Mouse (Mus musculus) neural tube, embryonic 11.5 days (tissue): Measurements from ENCODE around the gene Acap2. TPM values are rescaled to one million over a fixed set of nuclear protein-coding genes. Genes with fewer than 3 reads are reported as not detected.
A peak's percentile ranks its signal among the peaks of the same experiment; 100 is the strongest.

Experiments
- ATAC-seq: fragments of 200-750 bp; cut with Nextera tagmentation; 2 replicates; pipeline ENCODE4 v1.8.0; 2017; ENCODE audit warnings: moderate number of reproducible peaks, mild to moderate bottlenecking, moderate TSS enrichment, moderate library complexity; ENCODE audit not compliant: insufficient read depth, low FRiP score, low TSS enrichment
- DNase-seq: peaks from one replicate; pipeline ENCODE4 v3.0.0-alpha.2; 2015; ENCODE audit warnings: low spot score
- H3K27ac ChIP-seq: fragments of 300-500 bp; sonication (generic); 2 replicates; pipeline ENCODE4 v1.5.1; 2014; ENCODE audit warnings: low read depth, mild to moderate bottlenecking, low read length
- H3K27me3 ChIP-seq: fragments of 300-500 bp; sonication (generic); 2 replicates; pipeline ENCODE4 v1.6.1; 2014; ENCODE audit warnings: mild to moderate bottlenecking, low read length, mixed read lengths; ENCODE audit not compliant: control insufficient read depth, insufficient read depth
- H3K36me3 ChIP-seq: fragments of 300-500 bp; sonication (generic); 2 replicates; pipeline ENCODE4 v1.6.1; 2014; ENCODE audit warnings: mild to moderate bottlenecking, low read length, moderate library complexity, mixed read lengths; ENCODE audit not compliant: control insufficient read depth, insufficient read depth
- H3K4me1 ChIP-seq: fragments of 300-500 bp; sonication (generic); 2 replicates; pipeline ENCODE4 v1.6.1; 2014; ENCODE audit warnings: low read length, mixed read lengths; ENCODE audit not compliant: control insufficient read depth, insufficient read depth
- H3K4me2 ChIP-seq: fragments of 300-500 bp; sonication (generic); 2 replicates; pipeline ENCODE4 v1.6.1; 2014; ENCODE audit warnings: low read depth, mild to moderate bottlenecking, moderate library complexity
- H3K4me3 ChIP-seq: fragments of 300-500 bp; sonication (generic); 2 replicates; pipeline ENCODE4 v1.5.1; 2014; ENCODE audit warnings: low read depth, low read length
- H3K9ac ChIP-seq: fragments of 300-500 bp; sonication (generic); 2 replicates; pipeline ENCODE4 v1.6.1; 2014; ENCODE audit warnings: mild to moderate bottlenecking, low read length
- H3K9me3 ChIP-seq: fragments of 300-500 bp; sonication (generic); 2 replicates; pipeline ENCODE4 v1.6.1; 2016; ENCODE audit warnings: low read length; ENCODE audit not compliant: control insufficient read depth
- WGBS: fragments of 180-500 bp; shearing (Covaris S2); extraction: QIAGEN DNeasy Blood & Tissue Kit; methylation state at CpG from one replicate; pipeline ENCODE4 v1.1.7; 2014; 5-methylcytosine and 5-hydroxymethylcytosine counted together
- polyA plus RNA-seq: library from polyadenylated mRNA; unstranded; fragments of >200 nt; fragmentation: Nextera tagmentation; extraction: Ambion mirVana; gene quantifications from 2 replicates; pipeline ENCODE4 v1.2.1, GENCODE M21; 2014

The Acap2 gene
- polyA plus RNA-seq, 1 experiment from 2014 or later = 22.1 TPM

DNA sequence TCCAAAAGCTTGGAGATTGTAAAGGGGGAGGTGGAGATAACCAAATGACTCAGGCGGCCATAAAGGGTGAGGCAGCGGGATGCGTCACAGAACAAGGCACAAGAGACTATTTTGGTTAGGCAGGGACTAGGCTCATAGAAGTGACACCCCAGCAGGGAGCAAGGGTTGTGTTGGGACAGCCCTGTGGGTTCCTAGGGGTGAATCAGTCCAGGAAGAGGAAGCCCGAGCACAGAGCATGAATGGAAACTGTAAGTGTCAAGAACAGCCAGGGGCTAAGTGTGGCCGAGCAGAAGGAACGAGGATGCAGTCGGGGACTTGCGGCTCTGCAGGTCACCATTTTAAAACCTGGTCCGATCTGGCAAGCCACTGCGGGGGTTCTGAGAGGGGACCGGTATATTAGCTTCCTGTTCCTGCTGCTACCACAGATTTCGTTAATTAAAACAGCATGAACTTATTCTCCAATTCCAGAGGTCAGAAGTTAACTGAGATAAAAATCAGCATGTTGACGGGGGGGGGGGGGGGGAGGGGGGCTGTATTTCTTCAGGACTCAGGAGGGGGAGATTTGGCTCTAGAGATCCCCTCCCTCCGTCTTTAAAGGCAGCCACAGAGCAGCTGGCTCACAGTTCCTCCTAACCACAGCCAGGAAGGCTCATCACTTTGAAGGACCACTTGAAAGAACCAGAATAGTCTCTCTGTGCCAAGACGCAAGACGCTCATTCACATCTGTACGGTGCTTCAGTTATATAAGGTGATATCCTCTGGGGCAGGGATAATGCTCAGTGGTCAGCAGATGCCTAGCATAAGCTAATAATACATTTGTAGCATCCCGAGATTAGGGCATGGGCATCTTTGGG, 34.6 kb upstream of the Acap2 start:
- Histone ChIP-seq H3K27ac (no peak overlapping the region), H3K9ac (no peak overlapping the region), H3K36me3 (no peaks in the 10 kb centered on the region), H3K4me3 (no peak overlapping the region), H3K4me2 (0 out of 2 replicates have a peak overlapping the region, but pooled peaks have one; percentile 6), H3K27me3 (no peaks in the 10 kb centered on the region), H3K9me3 (no peaks in the 10 kb centered on the region), H3K4me1 (0 out of 2 replicates have a peak, but pooled peaks cover 5% of the 10 kb centered on the region)
- ATAC-seq (no peak), DNase-seq (no peak)
- WGBS = 21% methylated on average over 18 of the region's 18 CpGs

DNA sequence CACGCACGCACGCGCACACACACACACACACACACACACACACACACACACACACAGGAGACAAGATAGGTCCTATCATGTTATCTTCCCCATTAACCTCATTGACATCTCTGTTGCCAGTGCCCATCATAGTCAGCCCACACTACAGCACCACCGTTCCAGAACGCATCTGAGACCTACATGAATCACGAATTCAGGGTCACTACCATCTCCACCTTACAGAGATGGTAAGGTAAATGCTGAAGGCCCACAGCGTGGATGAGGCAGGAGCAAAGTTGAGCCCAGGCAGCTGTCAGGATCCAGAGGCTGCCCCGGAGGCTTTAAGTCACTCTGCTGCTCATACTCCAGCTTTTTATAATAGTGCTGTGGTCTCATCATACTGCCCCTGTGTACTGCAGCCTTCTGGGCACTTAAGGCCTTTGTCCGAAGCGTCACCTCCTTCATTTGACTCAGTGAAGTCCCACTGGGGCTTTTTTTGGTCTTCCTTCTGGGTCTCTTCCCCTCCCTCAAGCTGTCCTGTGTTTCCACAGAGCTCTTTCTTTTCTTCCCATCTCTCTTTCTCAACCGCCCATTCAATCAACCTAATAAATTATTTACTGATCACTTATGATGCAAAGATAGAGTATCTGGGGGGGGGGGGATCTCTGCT, 33.9 kb upstream of the Acap2 start:
- no peak overlapping the region for H3K4me3 ChIP-seq
- ATAC-seq (no peak), DNase-seq (no peak)
- H3K36me3 ChIP-seq = no peaks in the 10 kb centered on the region
- H3K4me2 ChIP-seq = no peak overlapping the region
- H3K9me3 ChIP-seq = no peaks in the 10 kb centered on the region
- 0 out of 2 replicates have a peak, but pooled peaks cover 5% of the 10 kb centered on the region for H3K4me1 ChIP-seq
- H3K27ac ChIP-seq = 0 out of 2 replicates have a peak overlapping the region, but pooled peaks have one; percentile 27
- 71% methylated on average over 12 of the region's 12 CpGs for WGBS
- H3K27me3 ChIP-seq = no peaks in the 10 kb centered on the region
- H3K9ac ChIP-seq = no peak overlapping the region

DNA sequence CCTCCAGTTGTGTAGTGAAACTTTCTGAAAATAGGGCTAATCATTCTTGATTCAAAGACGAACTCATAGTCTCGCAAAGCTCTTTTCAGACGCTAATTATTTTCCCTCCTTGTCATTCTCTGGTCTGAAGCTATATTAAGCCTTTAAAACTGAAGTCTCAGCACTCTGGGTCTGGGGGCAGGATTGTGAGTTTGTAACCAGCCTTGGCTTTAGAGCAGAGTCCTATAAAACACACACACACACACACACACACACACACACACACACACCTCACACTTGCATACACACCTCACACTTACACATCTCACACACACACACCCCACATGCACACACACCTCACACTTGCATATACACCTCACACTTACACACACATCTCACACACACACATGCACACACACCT, 33.3 kb upstream of the Acap2 start:
- H3K36me3 ChIP-seq = no peaks in the 10 kb centered on the region
- ATAC-seq = no peak
- 52% methylated on average over 3 of the region's 3 CpGs for WGBS

DNA sequence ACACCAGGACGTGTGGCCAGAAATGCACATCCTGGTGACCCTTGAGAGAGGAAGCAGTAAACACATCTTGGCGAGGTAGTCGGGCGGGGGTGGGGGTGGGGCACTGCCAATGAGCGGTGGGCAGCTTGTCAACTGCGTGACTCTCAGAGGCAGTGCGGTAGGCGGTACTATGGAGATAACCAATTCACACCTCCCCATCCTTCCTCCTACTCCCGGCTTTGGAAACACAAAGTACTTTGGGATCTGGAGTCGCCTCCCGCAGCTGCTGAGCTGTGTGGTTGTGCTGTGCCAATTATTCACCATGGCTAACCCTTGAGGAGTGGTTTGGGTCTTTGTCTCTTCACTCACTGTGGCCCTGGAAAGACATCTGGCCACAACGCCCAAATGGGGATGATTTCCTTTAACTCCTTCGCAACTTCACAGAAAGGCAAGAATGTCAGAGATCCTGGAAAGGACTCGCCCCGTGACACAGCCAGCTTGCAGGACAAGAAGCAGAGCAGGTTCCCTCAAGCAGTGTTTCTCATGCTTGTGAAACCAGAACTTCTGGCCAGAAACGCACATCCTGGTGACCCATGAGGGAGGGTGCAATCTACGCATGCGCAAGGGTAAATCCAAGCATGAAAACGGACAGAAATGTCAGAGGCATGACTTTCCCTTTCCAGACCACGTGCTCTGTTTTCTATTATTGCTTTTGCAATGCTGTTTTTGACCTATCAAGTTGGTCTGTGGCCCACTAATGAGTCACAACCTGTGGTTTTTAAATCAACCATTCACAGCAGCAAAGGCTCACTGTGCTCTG, 32.7 kb upstream of the Acap2 start:
- Histone ChIP-seq H3K36me3 (no peaks in the 10 kb centered on the region), H3K4me2 (peak overlapping the region; percentile 24), H3K27me3 (no peaks in the 10 kb centered on the region), H3K9me3 (no peaks in the 10 kb centered on the region), H3K4me3 (no peak overlapping the region), H3K9ac (no peak overlapping the region), H3K4me1 (0 out of 2 replicates have a peak, but pooled peaks cover 5% of the 10 kb centered on the region), H3K27ac (no peak overlapping the region)
- no peak for DNase-seq
- 19% methylated on average over 20 of the region's 20 CpGs for WGBS
- ATAC-seq = no peak

More for the DNA sequence above, 33.3 kb upstream of the Acap2 start:
- Histone ChIP-seq H3K9ac (no peak overlapping the region), H3K27me3 (no peaks in the 10 kb centered on the region), H3K4me1 (0 out of 2 replicates have a peak, but pooled peaks cover 5% of the 10 kb centered on the region), H3K4me2 (no peak overlapping the region), H3K9me3 (no peaks in the 10 kb centered on the region), H3K27ac (no peak overlapping the region), H3K4me3 (no peak overlapping the region)
- no peak for DNase-seq

GRCm38 (mm10) chr16:31233167-31233498, 32.1 kb upstream of the Acap2 start:
- Histone ChIP-seq H3K9ac (no peak overlapping the region), H3K4me1 (0 out of 2 replicates have a peak, but pooled peaks cover 5% of the 10 kb centered on the region), H3K9me3 (no peaks in the 10 kb centered on the region), H3K27me3 (no peaks in the 10 kb centered on the region), H3K4me3 (no peak overlapping the region), H3K36me3 (no peaks in the 10 kb centered on the region), H3K4me2 (peak overlapping the region; percentile 24), H3K27ac (no peak overlapping the region)
- DNase-seq (no peak), ATAC-seq (no peak)
- 38% methylated on average over 4 of the region's 4 CpGs for WGBS

DNA sequence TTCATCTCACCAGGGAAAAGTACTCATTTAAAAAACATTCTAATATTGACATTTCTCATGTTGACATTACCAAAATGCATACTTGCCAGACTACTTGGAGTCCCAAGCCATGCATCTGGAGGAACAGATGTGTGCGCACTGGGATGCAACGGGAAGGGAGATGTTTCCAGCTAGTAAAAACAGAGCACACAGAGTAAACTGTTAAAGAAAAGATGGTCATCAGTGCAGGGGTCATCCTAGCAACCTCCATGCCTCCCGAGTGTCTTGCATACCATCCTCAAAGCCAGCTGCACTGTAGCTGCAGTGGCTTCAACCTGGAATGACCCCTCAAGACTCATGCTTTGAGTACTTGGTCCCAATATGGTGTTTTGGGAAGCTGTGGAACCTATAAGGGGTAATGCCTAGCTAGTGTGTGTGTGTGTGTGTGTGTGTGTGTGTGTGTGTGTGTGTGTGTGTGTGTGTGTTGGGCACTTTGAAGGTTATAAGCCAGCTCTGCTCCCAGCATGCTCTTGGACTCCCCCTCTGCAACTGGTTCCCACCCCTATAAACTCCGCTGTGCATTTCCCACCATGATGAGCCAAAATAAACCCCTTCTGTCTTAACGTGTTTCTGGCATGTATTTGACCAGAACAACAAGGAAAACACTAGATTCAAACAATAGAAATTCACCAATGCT, 31.6 kb upstream of the Acap2 start:
- DNase-seq (no peak), ATAC-seq (no peak)
- H3K9me3 ChIP-seq = no peaks in the 10 kb centered on the region
- no peak overlapping the region for H3K4me2 ChIP-seq
- 64% methylated on average over 5 of the region's 5 CpGs for WGBS
- H3K9ac ChIP-seq = no peak overlapping the region
- 0 out of 2 replicates have a peak, but pooled peaks cover 5% of the 10 kb centered on the region for H3K4me1 ChIP-seq
- H3K36me3 ChIP-seq = no peaks in the 10 kb centered on the region
- H3K27ac ChIP-seq = no peak overlapping the region
- no peaks in the 10 kb centered on the region for H3K27me3 ChIP-seq
- no peak overlapping the region for H3K4me3 ChIP-seq

GRCm38 (mm10) chr16:31231591-31231990, 30.5 kb upstream of the Acap2 start:
- Histone ChIP-seq H3K9ac (no peak overlapping the region), H3K4me2 (no peak overlapping the region), H3K4me3 (no peak overlapping the region), H3K9me3 (no peaks in the 10 kb centered on the region), H3K27me3 (no peaks in the 10 kb centered on the region), H3K4me1 (0 out of 2 replicates have a peak, but pooled peaks cover 5% of the 10 kb centered on the region), H3K27ac (no peak overlapping the region), H3K36me3 (no peaks in the 10 kb centered on the region)
- WGBS = 74% methylated on average over 5 of the region's 5 CpGs
- DNase-seq (no peak), ATAC-seq (no peak)

GRCm38 (mm10) chr16:31227746-31228145, 26.7 kb upstream of the Acap2 start:
- Histone ChIP-seq H3K36me3 (no peaks in the 10 kb centered on the region), H3K9me3 (no peaks in the 10 kb centered on the region), H3K4me2 (no peak overlapping the region), H3K4me1 (no peaks in the 10 kb centered on the region), H3K27ac (no peak overlapping the region), H3K9ac (no peak overlapping the region), H3K27me3 (no peaks in the 10 kb centered on the region), H3K4me3 (no peak overlapping the region)
- WGBS = 96% methylated on average over 1 of the region's 1 CpGs
- no peak for DNase-seq
- no peak for ATAC-seq
